Mouse (Mus musculus) B cell, adult 2 months (primary cell): ENCODE results near the gene Nckap5.
"Not testable (repeated sequence)": the region's sequence is repeated elsewhere in the genome, so short reads cannot be mapped to it uniquely, and the experiment has no call there.

Experiments
- DNase-seq, 2 experiments: peaks; one replicate each; pipeline ENCODE4 v3.0.0; 2022

Nckap5 gene

GRCm38 (mm10) chr1:126830031-126830927 lies at the start of gene Nckap5:
Gene Nckap5 (minus strand): TSS chr1:126830799.
- no peak for DNase-seq

- no peak for DNase-seq
Observed at GRCm38 (mm10) chr1:126877495-126877894, 46.9 kb upstream of the Nckap5 start.

GRCm38 (mm10) chr1:126868372-126868771 lies 37.8 kb upstream of the Nckap5 start:
- no peak for DNase-seq

GRCm38 (mm10) chr1:126867912-126868311 lies 37.3 kb upstream of the Nckap5 start:
- DNase-seq, result no peak

GRCm38 (mm10) chr1:126865591-126866086 lies 35.0 kb upstream of the Nckap5 start:
- no peak for DNase-seq

GRCm38 (mm10) chr1:126861816-126862215 lies 31.2 kb upstream of the Nckap5 start:
- DNase-seq, result no peak

- no peak for DNase-seq
Observed at GRCm38 (mm10) chr1:126860537-126860936, 29.9 kb upstream of the Nckap5 start.

- no peak for DNase-seq
Observed at GRCm38 (mm10) chr1:126849481-126849880, 18.9 kb upstream of the Nckap5 start.

GRCm38 (mm10) chr1:126846317-126846716 lies 15.7 kb upstream of the Nckap5 start:
- no peak for DNase-seq

GRCm38 (mm10) chr1:126832885-126833284 lies 2.3 kb upstream of the Nckap5 start:
- DNase-seq, result no peak

GRCm38 (mm10) chr1:126829031-126829430 lies 1.6 kb downstream of the Nckap5 start:
- no peak for DNase-seq

- no peak for DNase-seq
Observed at GRCm38 (mm10) chr1:126824841-126825240, 5.8 kb downstream of the Nckap5 start.

GRCm38 (mm10) chr1:126822246-126822645 lies 8.4 kb downstream of the Nckap5 start:
- no peak for DNase-seq

- DNase-seq, result peak; percentile 71 to 77
Observed at GRCm38 (mm10) chr1:126817381-126818034, 13.1 kb downstream of the Nckap5 start.

- no peak for DNase-seq
Observed at GRCm38 (mm10) chr1:126806994-126807611, 23.5 kb downstream of the Nckap5 start.

- DNase-seq, result no peak
Observed at GRCm38 (mm10) chr1:126806548-126806947, 24.1 kb downstream of the Nckap5 start.

- no peak for DNase-seq
Observed at GRCm38 (mm10) chr1:126802405-126802804, 28.2 kb downstream of the Nckap5 start.

- no peak for DNase-seq
Observed at GRCm38 (mm10) chr1:126801706-126802105, 28.9 kb downstream of the Nckap5 start.

GRCm38 (mm10) chr1:126799379-126799798 lies 31.2 kb downstream of the Nckap5 start:
- no peak for DNase-seq

- not testable (repeated sequence) for DNase-seq
Observed at GRCm38 (mm10) chr1:126780354-126780941, 50.2 kb downstream of the Nckap5 start.

- not testable (repeated sequence) for DNase-seq
Observed at GRCm38 (mm10) chr1:126773947-126774346, 56.7 kb downstream of the Nckap5 start.

- DNase-seq, result no peak
Observed at GRCm38 (mm10) chr1:126766971-126767370, 63.6 kb downstream of the Nckap5 start.
